Mouse (Mus musculus) embryo, embryonic 11.5 days (tissue): ENCODE results near the gene Gm48552.

Experiments used
- DNase-seq: peaks from one replicate; pipeline ENCODE4 v3.0.0-alpha.2; 2012; ENCODE audit warnings: low read depth, low spot score

Gene Gm48552

DNA sequence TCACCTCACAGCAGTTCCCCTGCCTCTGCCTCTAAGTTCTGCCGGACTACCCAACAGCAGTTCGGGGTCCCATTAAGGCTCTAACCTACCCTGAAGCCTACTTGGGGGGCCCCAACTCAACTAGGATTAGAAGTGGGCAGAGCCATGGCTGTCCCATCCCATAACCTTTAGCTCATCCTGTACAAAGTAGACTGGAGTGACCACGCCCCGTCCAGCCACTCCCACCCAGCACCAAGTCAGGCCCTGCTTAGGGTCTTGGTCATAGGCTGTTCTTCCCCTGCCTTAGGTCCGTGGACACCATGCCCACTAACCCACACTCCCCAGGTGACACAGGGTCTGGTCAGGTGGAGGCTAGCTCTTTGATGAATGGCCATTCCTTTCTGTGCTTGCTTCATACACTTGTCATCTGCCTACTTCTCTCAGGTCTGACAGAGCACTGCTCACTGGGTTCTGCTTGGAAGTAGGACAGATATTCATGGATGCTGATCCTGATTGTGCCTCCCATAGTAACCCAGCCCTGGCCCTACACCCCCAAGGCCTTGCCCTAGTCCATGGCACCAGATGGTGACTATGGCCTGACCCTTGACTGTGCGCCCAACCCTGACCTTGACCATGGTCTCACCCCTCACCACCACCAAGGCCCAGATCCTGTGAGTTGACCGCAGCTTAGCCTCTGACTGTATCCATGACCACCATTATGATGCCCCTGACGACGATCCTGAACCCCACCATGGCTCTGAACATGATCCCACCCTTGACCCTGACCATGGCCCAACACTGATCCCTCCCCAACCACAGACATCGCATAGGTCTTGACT lies 30.5 kb downstream of the Gm48552 start:
- DNase-seq = no peak

DNA sequence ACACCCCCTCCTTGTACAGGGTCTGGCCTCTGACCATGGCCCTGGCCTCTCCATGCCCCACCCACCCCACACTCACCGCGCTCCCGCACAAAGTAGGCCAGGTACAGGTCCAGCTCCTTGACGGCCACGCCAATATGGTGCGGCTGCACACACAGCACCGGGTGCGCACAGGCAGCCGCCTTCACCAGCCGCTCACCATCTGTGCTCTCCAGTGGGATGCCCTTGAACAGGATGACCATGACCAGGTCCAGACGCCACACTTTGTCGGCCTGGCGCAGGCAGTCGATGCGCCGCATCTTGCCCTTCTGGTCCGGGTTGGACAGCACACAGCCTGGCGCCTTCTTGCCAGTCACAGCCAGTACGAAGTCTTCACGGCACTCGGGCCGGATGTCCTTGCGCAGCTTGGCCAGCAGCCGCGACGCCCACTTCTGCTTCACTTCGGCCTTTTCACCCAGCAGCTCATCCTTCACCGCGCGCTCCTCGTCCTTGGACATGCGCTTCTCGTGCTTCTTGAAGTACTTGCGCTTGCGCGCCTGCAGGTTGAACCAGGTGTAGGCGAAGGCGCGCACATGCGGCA lies 31.5 kb downstream of the Gm48552 start:
- DNase-seq = no peak

GRCm38 (mm10) chr10:81421041-81421796 lies 32.4 kb downstream of the Gm48552 start:
- no peak for DNase-seq

DNA sequence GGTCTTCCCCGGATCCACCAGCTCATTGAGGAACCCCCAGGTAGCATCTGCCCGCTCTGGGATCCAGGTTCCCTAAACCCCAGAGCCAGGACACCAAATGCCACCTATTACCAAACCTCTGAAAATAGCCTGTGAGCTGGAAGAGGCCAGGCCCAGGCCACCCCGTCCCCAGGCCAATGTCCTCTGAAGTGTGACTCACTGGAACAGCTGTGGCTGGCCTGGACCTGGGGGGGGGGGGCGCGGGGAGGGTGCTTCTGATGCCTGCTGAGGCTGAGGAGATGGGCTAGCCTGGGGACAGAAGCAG lies 32.9 kb downstream of the Gm48552 start:
- no peak for DNase-seq

- DNase-seq = no peak
These were observed 33.4 kb downstream of the Gm48552 start for GRCm38 (mm10) chr10:81422191-81422590.

DNA sequence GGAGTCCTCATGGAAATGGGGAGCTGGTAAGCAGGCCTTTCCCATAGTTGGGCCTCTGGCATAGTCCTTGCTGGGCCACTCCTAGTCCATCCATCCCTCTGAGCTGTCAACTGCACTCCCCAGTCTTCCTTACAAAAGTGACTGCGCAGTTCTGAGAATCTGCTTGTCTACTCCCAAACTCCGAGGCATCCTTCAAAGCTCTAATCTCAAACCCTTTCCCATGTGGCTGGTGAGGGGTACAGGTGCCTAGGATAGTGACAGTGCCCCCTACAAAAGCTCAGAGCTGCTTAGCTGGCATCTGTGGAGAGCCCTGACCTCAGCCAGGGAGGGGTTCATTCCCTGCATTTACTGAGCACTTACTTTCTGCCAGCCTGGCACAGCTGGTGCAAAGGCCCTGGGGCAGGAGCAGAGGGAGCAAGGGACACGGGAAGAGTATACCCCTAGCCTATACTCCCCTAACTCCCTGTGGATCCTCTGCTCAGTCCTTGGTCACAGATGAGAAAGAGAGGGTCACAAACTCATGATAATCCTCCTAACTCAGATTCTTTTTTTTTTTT lies 33.9 kb downstream of the Gm48552 start:
- DNase-seq = no peak

- no peak for DNase-seq
These were observed 34.9 kb downstream of the Gm48552 start for GRCm38 (mm10) chr10:81423476-81424245.

GRCm38 (mm10) chr10:81424246-81425051 lies 35.6 kb downstream of the Gm48552 start:
- DNase-seq = no peak

DNA sequence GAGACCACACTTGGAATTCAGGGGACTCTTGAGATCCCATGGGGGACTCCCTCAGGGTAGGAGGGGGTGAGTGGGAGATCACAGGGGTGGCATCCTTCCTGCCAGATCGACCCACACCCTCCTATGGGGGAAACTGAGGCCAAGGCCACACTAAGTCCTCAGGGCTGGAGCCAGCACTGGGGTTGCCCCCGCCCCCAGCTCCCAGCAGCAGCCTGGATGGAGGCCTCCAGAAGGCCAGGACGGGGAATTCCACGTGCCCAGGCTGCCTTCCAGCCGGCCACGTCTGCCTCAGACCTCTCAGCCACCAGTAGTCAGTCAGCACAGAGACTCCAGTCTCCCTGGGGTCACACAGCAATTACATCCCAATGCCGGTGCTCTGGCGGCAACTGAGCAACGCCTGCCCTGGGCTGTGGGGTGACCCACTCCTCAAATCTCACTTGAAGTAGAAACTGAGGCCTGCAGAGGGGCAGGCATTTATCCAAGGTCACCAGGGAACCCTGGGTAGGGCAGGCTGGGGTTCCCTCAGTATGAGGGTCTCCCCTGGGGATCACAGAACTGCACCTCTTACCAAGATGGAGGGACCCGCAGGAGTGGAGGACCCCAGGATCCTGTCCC lies 36.5 kb downstream of the Gm48552 start:
- no peak for DNase-seq

- no peak for DNase-seq
These were observed 37.4 kb downstream of the Gm48552 start for GRCm38 (mm10) chr10:81426081-81426671.

DNA sequence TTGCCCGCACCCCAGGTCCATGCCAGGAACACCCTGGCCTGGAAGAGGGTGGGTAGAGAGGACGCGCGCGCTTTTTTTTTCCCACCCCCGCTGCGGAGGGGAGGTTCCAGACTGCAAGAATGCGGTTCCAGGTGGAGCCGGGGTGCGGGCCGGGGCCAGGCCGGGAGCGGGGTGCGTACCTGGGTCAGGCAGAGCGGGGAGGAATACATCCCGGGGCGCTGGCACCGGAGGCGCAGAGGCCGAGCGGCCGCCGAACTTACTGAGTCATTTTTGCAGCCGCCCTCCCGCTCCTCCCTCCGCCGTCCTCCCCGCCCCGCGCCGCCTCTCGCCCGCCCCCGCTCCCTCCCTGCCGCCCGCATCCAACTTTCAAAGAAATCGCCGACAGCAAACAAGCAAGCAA lies 38.1 kb downstream of the Gm48552 start:
- no peak for DNase-seq

DNA sequence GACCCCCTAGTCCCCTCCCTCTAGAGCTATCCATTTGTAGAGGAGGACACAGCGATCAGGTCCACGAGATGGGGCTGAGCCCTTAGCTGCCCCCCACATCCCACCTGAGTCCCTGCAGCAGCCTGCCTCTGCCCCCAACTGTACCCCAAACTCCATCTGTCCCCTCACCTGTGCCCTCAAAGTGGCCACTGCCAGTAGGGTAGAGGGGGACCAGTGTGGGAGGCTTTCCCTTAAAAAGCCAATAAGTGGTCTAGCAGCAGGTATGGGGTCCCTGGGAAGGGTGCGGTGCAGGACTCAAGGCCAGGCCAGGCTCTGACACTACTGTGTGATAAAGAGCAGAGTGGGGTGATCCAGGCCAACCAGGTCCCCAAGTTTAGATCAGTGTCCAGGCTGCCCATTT lies 38.5 kb downstream of the Gm48552 start:
- DNase-seq = no peak

DNA sequence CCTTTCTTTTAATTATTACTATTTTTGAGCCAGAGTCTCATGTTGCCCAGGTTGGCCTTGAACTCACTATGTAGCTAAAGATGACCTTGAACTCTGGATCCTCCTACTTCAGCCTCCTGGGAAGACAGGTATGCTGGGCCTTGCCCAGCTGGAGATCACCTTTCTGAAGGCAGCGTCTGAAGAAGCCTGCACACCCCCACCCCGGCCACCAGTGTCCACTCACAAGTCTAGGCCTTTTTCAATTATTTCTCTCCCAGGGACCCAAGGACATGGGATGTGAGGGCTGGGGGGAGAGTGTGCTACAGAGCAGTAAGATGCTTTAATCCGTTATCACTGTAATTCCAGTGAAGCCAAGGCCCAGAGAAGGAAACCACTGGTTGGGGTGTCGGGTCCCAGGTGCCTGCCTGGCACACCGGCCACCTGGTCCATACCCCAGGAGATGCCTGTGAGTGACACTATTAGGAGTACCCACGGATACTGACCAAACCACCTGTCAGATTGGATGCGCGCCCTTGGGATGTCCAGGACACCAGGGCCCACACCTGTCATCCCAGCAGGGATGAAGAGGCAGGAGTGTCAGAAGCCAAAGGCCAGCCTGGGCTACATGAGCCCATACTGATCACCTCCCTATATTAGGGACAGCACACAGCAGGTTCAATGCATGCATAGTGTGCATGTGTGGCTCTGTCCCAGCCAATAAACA lies 39.1 kb downstream of the Gm48552 start:
- DNase-seq = no peak

- no peak for DNase-seq
These were observed 39.7 kb downstream of the Gm48552 start for GRCm38 (mm10) chr10:81428507-81428870.

- no peak for DNase-seq
These were observed 40.3 kb downstream of the Gm48552 start for GRCm38 (mm10) chr10:81429092-81429491.

DNA sequence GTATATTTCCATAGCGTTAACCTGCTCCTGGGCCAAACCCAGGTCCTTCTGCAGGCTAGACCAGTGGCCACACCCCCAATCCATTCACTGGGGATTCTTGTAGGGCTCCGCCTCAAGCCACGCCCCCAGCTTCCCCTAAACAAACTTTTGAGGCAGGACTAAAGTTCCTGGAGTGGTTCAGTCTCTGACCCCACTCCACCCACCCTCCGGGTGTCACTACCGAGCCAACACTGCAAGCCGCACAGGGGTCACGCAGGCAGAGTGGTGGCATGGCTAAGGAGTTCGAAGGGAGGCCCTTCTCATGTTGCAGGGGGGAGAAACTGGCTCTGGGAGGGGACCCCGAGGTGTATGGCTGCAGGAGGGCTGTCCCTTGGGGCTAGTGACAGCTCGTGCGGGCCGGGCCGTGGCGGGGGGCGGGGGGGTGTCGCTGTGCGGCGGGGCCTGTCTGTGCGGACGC lies 40.8 kb downstream of the Gm48552 start:
- no peak for DNase-seq

DNA sequence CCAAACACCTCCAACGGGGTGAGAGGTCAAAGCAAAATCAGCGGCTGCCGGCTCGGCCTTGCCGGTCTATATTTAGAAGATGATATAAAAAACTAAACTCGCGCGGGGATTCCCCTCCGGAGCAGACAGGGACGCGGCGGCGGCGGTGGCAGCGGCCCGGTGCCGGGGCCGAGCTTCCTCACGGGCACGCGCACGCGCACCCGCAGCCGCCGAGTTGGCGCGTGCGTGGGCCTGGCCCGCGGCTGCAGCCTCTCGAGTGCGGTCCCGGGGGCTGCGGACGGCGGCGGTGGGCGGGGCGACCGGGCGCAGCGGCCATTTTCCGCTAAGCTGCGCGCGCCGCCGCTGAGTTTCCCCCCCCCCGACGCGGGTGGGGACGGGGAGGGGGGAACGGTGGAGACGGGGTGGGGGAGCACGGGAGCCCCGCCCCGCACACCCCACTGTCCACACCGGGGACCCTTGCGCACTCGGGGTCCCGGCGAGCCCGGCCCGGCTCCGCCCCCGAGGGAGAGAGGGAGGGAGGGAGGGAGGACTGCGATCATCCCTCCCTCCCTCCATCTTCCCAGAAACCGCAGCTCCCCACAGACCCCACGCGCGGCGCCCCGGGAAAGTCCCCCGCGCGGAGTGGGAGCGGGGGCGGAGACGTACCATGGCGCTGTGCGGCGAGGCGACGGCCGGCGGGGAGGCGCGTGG lies 41.5 kb downstream of the Gm48552 start:
- no peak for DNase-seq

DNA sequence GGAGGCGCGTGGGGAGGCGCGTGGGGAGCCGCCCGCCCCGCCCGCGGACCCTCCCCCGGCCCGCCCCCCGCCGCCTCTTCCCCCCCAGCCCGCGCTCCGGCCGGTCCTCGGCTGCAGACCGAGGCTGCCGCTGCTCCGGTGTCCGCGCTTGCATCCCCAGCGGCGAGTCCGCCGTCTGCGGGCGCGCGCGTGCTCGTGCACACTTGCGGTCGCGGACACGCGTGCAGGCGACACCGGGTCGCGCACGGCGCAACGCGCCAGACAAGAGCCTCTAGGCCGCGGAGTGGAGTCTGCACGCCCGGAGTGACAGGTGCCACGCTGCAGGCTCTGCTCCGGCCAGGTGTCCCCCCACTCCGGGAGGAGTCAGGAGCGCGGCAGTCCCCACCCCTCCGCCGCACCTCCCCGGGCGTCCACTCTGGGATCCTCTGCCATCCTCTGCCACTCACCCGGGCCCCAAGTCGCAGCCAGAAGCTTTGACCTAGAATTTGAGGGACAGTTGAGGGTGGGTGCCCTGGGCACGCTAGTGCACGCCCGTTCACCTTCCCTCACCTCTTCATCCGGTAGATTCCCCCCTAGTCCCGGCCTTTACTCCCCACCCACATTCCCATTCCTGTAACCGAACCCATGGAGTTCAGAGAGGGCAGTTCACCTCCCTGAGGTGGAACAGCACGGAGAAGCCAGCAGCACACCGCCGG lies 42.2 kb downstream of the Gm48552 start:
- no peak for DNase-seq
